In genomic region chr4:40586045-40586444, GRCm38 (mm10) we compare ENCODE assay signal across 34 mouse cellular contexts.
"Had no signal": no experiment of that assay in that cellular context is flagged by ENCODE, and none has a peak within 500 bp of the region (broad histone marks: within the 10 kb centered on the region; RNA-seq: fewer than 3 reads in every experiment).

No protein-coding gene starts in this region.

- H3K27ac ChIP-seq: heart, embryonic 10.5 days; heart, embryonic 13.5 days; heart, embryonic 15.5 days; hindbrain, embryonic 10.5 days; hindbrain, embryonic 12.5 days; hindbrain, embryonic 13.5 days; hindbrain, embryonic 14.5 days; hindbrain, embryonic 15.5 days; hindbrain, postnatal 0 days; intestine, embryonic 15.5 days; kidney, embryonic 15.5 days; kidney, postnatal 0 days; layer of hippocampus, adult 2 months had no signal

- H3K9ac ChIP-seq: heart, embryonic 12.5 days; heart, embryonic 13.5 days; heart, embryonic 15.5 days; hindbrain, embryonic 12.5 days; hindbrain, embryonic 13.5 days; hindbrain, embryonic 14.5 days; hindbrain, embryonic 15.5 days; intestine, embryonic 15.5 days; kidney, embryonic 15.5 days had no signal

- H3K4me2 ChIP-seq: heart, embryonic 11.5 days; heart, embryonic 12.5 days; heart, embryonic 13.5 days; heart, embryonic 15.5 days; hindbrain, embryonic 12.5 days; hindbrain, embryonic 13.5 days; hindbrain, embryonic 14.5 days; hindbrain, embryonic 15.5 days; intestine, embryonic 15.5 days; kidney, embryonic 15.5 days had no signal

- H3K4me3 ChIP-seq: heart, embryonic 10.5 days; heart, embryonic 12.5 days; heart, embryonic 13.5 days; heart, embryonic 15.5 days; hindbrain, embryonic 10.5 days; hindbrain, embryonic 12.5 days; hindbrain, embryonic 13.5 days; hindbrain, embryonic 15.5 days; intestine, embryonic 15.5 days; kidney, embryonic 15.5 days; layer of hippocampus, adult 2 months had no signal

- DNase-seq: heart, postnatal 10 days; heart, postnatal 14 days; heart, postnatal 36 days; heart, postnatal 4 days; kidney, adult 11 months; kidney, adult 18-20 months; kidney, adult 2 months; kidney, adult 8-10 months; kidney, adult 9 months; kidney, postnatal 10 days; kidney, postnatal 14 days; kidney, postnatal 25 days; kidney, postnatal 36 days; kidney, postnatal 4 days; layer of hippocampus, adult 9-11 months; layer of hippocampus, postnatal 36 days had no signal

- H3K9me3 ChIP-seq: heart, embryonic 10.5 days; heart, embryonic 12.5 days; heart, embryonic 13.5 days; heart, embryonic 15.5 days; hindbrain, embryonic 10.5 days; hindbrain, embryonic 12.5 days; hindbrain, embryonic 13.5 days; hindbrain, embryonic 15.5 days; intestine, embryonic 15.5 days; kidney, embryonic 15.5 days had no signal

- H3K4me1 ChIP-seq: heart, embryonic 10.5 days; heart, embryonic 12.5 days; heart, embryonic 15.5 days; hindbrain, embryonic 10.5 days; hindbrain, embryonic 12.5 days; hindbrain, embryonic 13.5 days; hindbrain, embryonic 15.5 days; intestine, embryonic 15.5 days; kidney, embryonic 15.5 days had no signal

- H3K36me3 ChIP-seq: heart, embryonic 10.5 days; heart, embryonic 12.5 days; heart, embryonic 13.5 days; heart, embryonic 15.5 days; hindbrain, embryonic 10.5 days; hindbrain, embryonic 12.5 days; hindbrain, embryonic 13.5 days; hindbrain, embryonic 15.5 days; intestine, embryonic 15.5 days; kidney, embryonic 15.5 days had no signal

- ATAC-seq: hindbrain, postnatal 0 days; inflammation-experienced regulatory T-cells, adult 6 months; intestine, embryonic 15.5 days; intestine, embryonic 16.5 days; intestine, postnatal 0 days had no signal

- H3K27me3 ChIP-seq: heart, embryonic 12.5 days; heart, embryonic 13.5 days; heart, embryonic 15.5 days; hindbrain, embryonic 12.5 days; hindbrain, embryonic 13.5 days; hindbrain, embryonic 15.5 days; intestine, embryonic 15.5 days; kidney, embryonic 15.5 days had no signal
